Mouse (Mus musculus) C2C12 (cell line): Measurements from ENCODE around the gene Abca4.

Source experiments
- CEBPB ChIP-seq: IDR thresholded peaks from one replicate; pipeline ENCODE4 v1.6.1; 2011; ENCODE audit warnings: low read depth, mild to moderate bottlenecking, control low read depth, moderate library complexity
- CTCF ChIP-seq: IDR thresholded peaks from one replicate; pipeline ENCODE4 v1.5.1; 2011; ENCODE audit not compliant: control insufficient read depth, insufficient read depth, insufficient read length
- FOSL1 ChIP-seq: IDR thresholded peaks from one replicate; pipeline ENCODE4 v1.8.0; 2011; ENCODE audit warnings: mild to moderate bottlenecking, low read length; ENCODE audit not compliant: poor library complexity, insufficient read depth, severe bottlenecking
- MAX ChIP-seq: IDR thresholded peaks from one replicate; pipeline ENCODE4 v1.6.1; 2011; ENCODE audit warnings: mild to moderate bottlenecking, control low read depth
- MYOD1 ChIP-seq: IDR thresholded peaks from one replicate; pipeline ENCODE4 v1.6.1; 2011; ENCODE audit warnings: low read depth; ENCODE audit not compliant: control insufficient read depth, insufficient read length
- USF1 ChIP-seq: IDR thresholded peaks from one replicate; pipeline ENCODE4 v1.6.1; 2011; ENCODE audit warnings: low read depth, mild to moderate bottlenecking, control low read depth, moderate library complexity

DNA sequence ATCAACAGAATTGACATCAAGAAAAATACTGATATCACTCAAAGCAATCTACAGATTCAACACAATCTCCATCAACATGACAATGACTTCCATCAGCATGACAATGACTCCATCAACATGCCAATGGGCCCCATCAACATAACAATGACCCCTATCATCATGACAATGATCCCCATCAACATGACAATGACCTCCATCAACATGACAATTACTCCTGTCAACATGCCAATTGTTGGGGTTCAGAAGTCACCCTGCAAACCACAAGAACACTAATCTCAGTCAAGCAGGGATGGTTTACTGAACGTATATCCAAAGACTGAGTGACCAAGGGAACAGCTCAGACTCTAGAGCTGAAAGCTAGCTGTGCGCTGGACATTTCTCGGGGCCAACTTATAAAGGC is 101.2 kb downstream of the Abca4 start:
- TF ChIP-seq CTCF = no peak
- no peak for TF ChIP-seq CEBPB
- no peak for TF ChIP-seq MYOD1
- no peak for TF ChIP-seq MAX
- no peak for TF ChIP-seq USF1
- TF ChIP-seq FOSL1 = no peak
